Mouse (Mus musculus): ENCODE results near the gene Primpol. TPM values are rescaled to one million over a fixed set of nuclear protein-coding genes. Genes with fewer than 3 reads are reported as not detected.

Gene Primpol
- total and polyA plus RNA-seq, 3 experiments = 7.1 to 11.6 TPM; not detected in 1

GRCm38 (mm10) chr8:46570673-46571072 lies 46.3 kb downstream of the Primpol start (continued):
- TF ChIP-seq MAZ (IDR thresholded peaks at IDR 0.05; ENCODE audit: low read depth, low read length) (no peak), SIN3A (IDR thresholded peaks at IDR 0.05; ENCODE audit: low read length) (no peak), KAT2A (conservative IDR thresholded peaks at IDR 0.05; ENCODE audit: low read depth, low read length) (no peak)

GRCm38 (mm10) chr8:46569659-46570441 lies 47.2 kb downstream of the Primpol start:
- peaks cover 0 to 5% of the 10 kb centered on the region in 2 experiments; a peak in 1 of 4 replicates for H3K36me3 ChIP-seq (ENCODE audit: control insufficient read depth in 1 of 2, insufficient read depth in 2 of 2, low read length in 2 of 2)
- no peaks in the 10 kb centered on the region for H3K27me3 ChIP-seq (ENCODE audit: control insufficient read depth in 1 of 2, insufficient read depth in 2 of 2, low read length in 2 of 2)
- no peak overlapping the region for H3K9ac ChIP-seq (ENCODE audit: control insufficient read depth, low read depth, low read length, poor library complexity, severe bottlenecking)
- TF ChIP-seq EP300 (IDR thresholded peaks at IDR 0.05; ENCODE audit: low read depth in 1 of 2, low read length in 2 of 2) (no peak), USF1 (IDR thresholded peaks at IDR 0.05; ENCODE audit: low read depth, low read length) (no peak), CHD1 (IDR thresholded peaks at IDR 0.05; ENCODE audit: low read depth, low read length) (no peak), POLR2AphosphoS2 (IDR thresholded peaks at IDR 0.05; ENCODE audit: low read length) (no peak), GABPA (IDR thresholded peaks at IDR 0.05; ENCODE audit: low read depth, low read length) (no peak), BHLHE40 (IDR thresholded peaks at IDR 0.05; ENCODE audit: borderline replicate concordance, low read depth, low read length) (no peak), CTCF (IDR thresholded peaks at IDR 0.05 in 2 of 3, conservative IDR thresholded peaks at IDR 0.05 in 1 of 3; ENCODE audit: control insufficient read depth in 1 of 3, insufficient read depth in 1 of 3, low read depth in 2 of 3, low read length in 3 of 3, poor library complexity in 1 of 3, severe bottlenecking in 1 of 3) (no peak), MAFK (IDR thresholded peaks at IDR 0.05; ENCODE audit: borderline replicate concordance, low read depth, low read length) (no peak), KAT2A (conservative IDR thresholded peaks at IDR 0.05; ENCODE audit: low read depth, low read length) (no peak), CHD2 (IDR thresholded peaks at IDR 0.05; ENCODE audit: low read length) (no peak), GATA1 (IDR thresholded peaks at IDR 0.05; ENCODE audit: low read depth, low read length) (no peak), MYC (IDR thresholded peaks at IDR 0.05; ENCODE audit: low read depth, low read length) (no peak), ELF1 (IDR thresholded peaks at IDR 0.05; ENCODE audit: low read depth, low read length) (no peak), NRF1 (IDR thresholded peaks at IDR 0.05; ENCODE audit: insufficient read depth, low read depth, low read length, poor library complexity, severe bottlenecking) (no peak), ZKSCAN1 (IDR thresholded peaks at IDR 0.05; ENCODE audit: low read depth, low read length) (no peak), ZC3H11A (IDR thresholded peaks at IDR 0.05; ENCODE audit: low read depth, low read length) (no peak), ZNF384 (IDR thresholded peaks at IDR 0.05; ENCODE audit: low read depth, low read length) (no peak), ZMIZ1 (IDR thresholded peaks at IDR 0.05; ENCODE audit: low read depth, low read length) (no peak)
- no peak overlapping the region for H3K27ac ChIP-seq (ENCODE audit: control insufficient read depth, low read depth, low read length)
- 0 out of 4 replicates have a peak, but pooled peaks cover 0 to 2% of the 10 kb centered on the region in 2 experiments for H3K4me1 ChIP-seq (ENCODE audit: control insufficient read depth in 1 of 2, insufficient read depth in 2 of 2, low read length in 2 of 2)
- H3K9me3 ChIP-seq (replicated peaks; ENCODE audit: insufficient read depth, low read length) = no peaks in the 10 kb centered on the region
- no peaks in the 10 kb centered on the region for H3K79me2 ChIP-seq (ENCODE audit: control insufficient read depth, insufficient read depth, low read length, poor library complexity)
- no peak for DNase-seq (ENCODE audit: low read depth, low spot score)
- no peak overlapping the region for H3K4me3 ChIP-seq (ENCODE audit: control insufficient read depth in 1 of 2, insufficient read depth in 1 of 2, low read depth in 2 of 2, low read length in 2 of 2)
